Mouse (Mus musculus) ES-Bruce4 (cell line): ENCODE results near the gene Mr1.

Source experiments
- CTCF ChIP-seq: IDR thresholded peaks from one replicate; pipeline ENCODE4 v1.8.1; 2011; ENCODE audit warnings: low read depth, low read length
- EP300 ChIP-seq: IDR thresholded peaks from 2 replicates; pipeline ENCODE4 v1.6.1; 2011; ENCODE audit warnings: low read depth, low read length; ENCODE audit not compliant: insufficient read depth
- POLR2A ChIP-seq: IDR thresholded peaks from one replicate; pipeline ENCODE4 v1.8.1; 2011; ENCODE audit warnings: low read length; ENCODE audit not compliant: insufficient read depth

- TF ChIP-seq CTCF (no peak), POLR2A (no peak), EP300 (no peak)
Measured at GRCm38 (mm10) chr1:155119719-155120118, 26.9 kb downstream of the Mr1 start.
